Mouse (Mus musculus) intestine, embryonic 15.5 days (tissue): ENCODE measurements at regions not wholly inside any gene's neighbourhood (a gene's known extent, or its start where the extent isn't known, plus 50 kb on each side); places are given as distances from the start of the nearest gene placed in this dataset.

Experiments used
- ATAC-seq: fragments of 200-750 bp; cut with Nextera tagmentation; 2 replicates; pipeline ENCODE4 v1.8.0; 2017; ENCODE audit warnings: moderate TSS enrichment, moderate library complexity
- H3K27ac ChIP-seq: fragments of 300-500 bp; sonication (generic); 2 replicates; pipeline ENCODE4 v1.5.1; 2015; ENCODE audit warnings: mild to moderate bottlenecking, inconsistent platforms
- H3K27me3 ChIP-seq: fragments of 300-500 bp; sonication (generic); replicated peaks from 2 replicates; pipeline ENCODE4 v1.6.1; 2015; ENCODE audit warnings: inconsistent platforms
- H3K36me3 ChIP-seq: fragments of 300-500 bp; sonication (generic); 2 replicates; pipeline ENCODE4 v1.6.1; 2015; ENCODE audit warnings: inconsistent platforms
- H3K4me1 ChIP-seq: fragments of 300-500 bp; sonication (generic); replicated peaks from 2 replicates; pipeline ENCODE4 v1.6.1; 2015; ENCODE audit warnings: inconsistent platforms
- H3K4me2 ChIP-seq: fragments of 300-500 bp; sonication (generic); replicated peaks from 2 replicates; pipeline ENCODE4 v1.6.1; 2015; ENCODE audit warnings: mild to moderate bottlenecking, inconsistent platforms
- H3K4me3 ChIP-seq: fragments of 300-500 bp; sonication (generic); replicated peaks from 2 replicates; pipeline ENCODE4 v1.5.1; 2015; ENCODE audit warnings: inconsistent platforms
- H3K9ac ChIP-seq: fragments of 300-500 bp; sonication (generic); 2 replicates; pipeline ENCODE4 v1.6.1; 2015; ENCODE audit warnings: inconsistent platforms
- H3K9me3 ChIP-seq: fragments of 300-500 bp; sonication (generic); 2 replicates; pipeline ENCODE4 v1.6.1; 2016; ENCODE audit warnings: inconsistent platforms
- WGBS: fragments of 180-500 bp; shearing (Covaris S2); methylation state at CpG from one replicate; pipeline ENCODE4 v1.1.7; 2015; 5-methylcytosine and 5-hydroxymethylcytosine counted together

GRCm38 (mm10) chr9:94377346-94378039 lies 160.4 kb downstream of the 1190002N15Rik start:
- H3K4me3 ChIP-seq: no peak overlapping the region
- no peak overlapping the region for H3K9ac ChIP-seq
- 76% methylated on average over 7 of the region's 7 CpGs for WGBS
- H3K4me1 ChIP-seq: no peaks in the 10 kb centered on the region
- H3K27ac ChIP-seq: no peak overlapping the region
- ATAC-seq: no peak
- H3K27me3 ChIP-seq: no peaks in the 10 kb centered on the region
- no peaks in the 10 kb centered on the region for H3K36me3 ChIP-seq
- no peak overlapping the region for H3K4me2 ChIP-seq
- no peaks in the 10 kb centered on the region for H3K9me3 ChIP-seq

DNA sequence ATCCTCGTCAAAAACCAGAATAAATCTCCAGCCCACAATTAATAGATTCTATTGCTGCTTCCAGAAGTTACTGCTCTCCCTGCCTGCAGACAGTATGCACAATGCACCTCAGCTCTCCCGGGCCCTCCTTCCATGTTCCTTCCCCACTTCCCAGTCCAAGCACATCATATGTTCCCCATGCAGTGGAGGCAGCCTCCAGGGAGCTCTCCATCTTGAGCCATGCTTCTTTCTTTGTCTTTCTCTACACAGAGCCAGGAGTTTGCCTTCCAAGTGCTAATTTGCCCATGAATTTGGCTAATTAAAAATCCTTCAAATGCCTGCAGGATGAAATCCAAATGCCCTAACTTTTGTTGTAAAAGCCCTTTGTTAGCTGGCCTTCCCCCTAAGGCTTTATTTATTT lies 166.9 kb downstream of the 1190002N15Rik start:
- no peak overlapping the region for H3K4me3 ChIP-seq
- H3K27me3 ChIP-seq: no peaks in the 10 kb centered on the region
- no peak overlapping the region for H3K9ac ChIP-seq
- WGBS: 80% methylated on average over 2 of the region's 2 CpGs
- ATAC-seq: no peak
- no peak overlapping the region for H3K27ac ChIP-seq
- H3K9me3 ChIP-seq: no peaks in the 10 kb centered on the region
- no peaks in the 10 kb centered on the region for H3K36me3 ChIP-seq
- H3K4me2 ChIP-seq: no peak overlapping the region
- no peaks in the 10 kb centered on the region for H3K4me1 ChIP-seq

GRCm38 (mm10) chr9:94368231-94368936 lies 169.5 kb downstream of the 1190002N15Rik start:
- WGBS: 81% methylated on average over 7 of the region's 7 CpGs

GRCm38 (mm10) chr9:94361877-94362697 lies 175.8 kb downstream of the 1190002N15Rik start:
- H3K9me3 ChIP-seq: no peaks in the 10 kb centered on the region
- no peak overlapping the region for H3K4me3 ChIP-seq
- ATAC-seq: no peak
- H3K27ac ChIP-seq: no peak overlapping the region
- WGBS: 73% methylated on average over 7 of the region's 7 CpGs
- H3K27me3 ChIP-seq: no peaks in the 10 kb centered on the region
- no peak overlapping the region for H3K4me2 ChIP-seq
- no peaks in the 10 kb centered on the region for H3K4me1 ChIP-seq
- no peak overlapping the region for H3K9ac ChIP-seq
- no peaks in the 10 kb centered on the region for H3K36me3 ChIP-seq

More at GRCm38 (mm10) chr9:94368231-94368936, 169.5 kb downstream of the 1190002N15Rik start:
- ATAC-seq: no peak
- no peaks in the 10 kb centered on the region for H3K27me3 ChIP-seq
- H3K4me2 ChIP-seq: no peak overlapping the region
- no peaks in the 10 kb centered on the region for H3K4me1 ChIP-seq
- no peaks in the 10 kb centered on the region for H3K9me3 ChIP-seq
- no peak overlapping the region for H3K27ac ChIP-seq
- no peak overlapping the region for H3K4me3 ChIP-seq
- no peak overlapping the region for H3K9ac ChIP-seq
- no peaks in the 10 kb centered on the region for H3K36me3 ChIP-seq

DNA sequence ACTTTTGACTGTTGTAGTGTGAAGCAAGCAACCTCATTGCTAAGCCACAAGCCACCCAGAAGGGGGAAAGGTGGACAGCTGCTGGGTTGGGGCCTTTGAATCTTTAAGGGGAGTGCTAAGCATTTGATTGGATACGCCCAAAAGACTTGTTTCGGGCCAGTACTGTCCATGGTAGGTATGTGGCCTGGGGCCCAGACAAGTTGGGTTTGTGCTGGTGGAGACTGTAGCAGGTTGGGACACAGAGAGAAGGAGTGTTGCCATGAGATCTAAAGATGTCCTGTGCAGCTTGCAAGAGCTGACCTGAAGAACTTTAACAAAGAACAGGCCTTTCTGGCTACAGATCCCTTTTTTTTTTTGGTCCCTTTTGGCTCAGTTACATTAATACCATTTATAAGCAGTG lies 176.9 kb downstream of the 1190002N15Rik start:
- Histone ChIP-seq H3K9ac (no peak overlapping the region), H3K27me3 (no peaks in the 10 kb centered on the region), H3K4me3 (no peak overlapping the region), H3K9me3 (no peaks in the 10 kb centered on the region), H3K4me1 (no peaks in the 10 kb centered on the region), H3K4me2 (no peak overlapping the region), H3K36me3 (no peaks in the 10 kb centered on the region), H3K27ac (no peak overlapping the region)
- 88% methylated on average over 2 of the region's 2 CpGs for WGBS
- no peak for ATAC-seq

GRCm38 (mm10) chr9:94358150-94358549 lies 179.7 kb downstream of the 1190002N15Rik start:
- no peak for ATAC-seq
- H3K36me3 ChIP-seq: no peaks in the 10 kb centered on the region
- no peaks in the 10 kb centered on the region for H3K9me3 ChIP-seq
- no peaks in the 10 kb centered on the region for H3K27me3 ChIP-seq
- H3K4me2 ChIP-seq: no peak overlapping the region
- H3K4me3 ChIP-seq: no peak overlapping the region
- WGBS: 81% methylated on average over 2 of the region's 2 CpGs
- no peaks in the 10 kb centered on the region for H3K4me1 ChIP-seq
- H3K9ac ChIP-seq: no peak overlapping the region
- no peak overlapping the region for H3K27ac ChIP-seq

DNA sequence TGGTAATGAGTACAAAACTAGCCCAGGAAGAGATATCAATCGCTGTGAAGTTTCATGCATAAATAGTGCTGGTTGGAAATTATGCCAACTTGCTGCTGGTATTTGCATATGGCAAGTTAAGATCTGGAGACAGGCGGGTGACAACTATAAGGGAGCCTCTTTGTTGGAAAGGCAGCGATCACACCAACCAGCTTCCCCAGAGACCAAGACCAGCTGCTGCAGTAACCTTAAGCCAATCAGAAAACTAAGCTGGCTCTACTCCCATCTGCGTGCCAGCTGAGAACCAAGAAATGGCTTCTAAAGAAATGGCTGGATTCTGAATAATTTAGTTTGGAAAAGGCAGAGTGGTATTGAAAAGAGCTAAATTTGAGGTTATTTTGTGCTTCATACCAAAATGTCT lies 195.9 kb downstream of the 1190002N15Rik start:
- Histone ChIP-seq H3K4me3 (no peak overlapping the region), H3K4me2 (no peak overlapping the region), H3K4me1 (no peaks in the 10 kb centered on the region), H3K36me3 (no peaks in the 10 kb centered on the region), H3K27me3 (no peaks in the 10 kb centered on the region), H3K9me3 (no peaks in the 10 kb centered on the region), H3K27ac (no peak overlapping the region), H3K9ac (no peak overlapping the region)
- no peak for ATAC-seq
- WGBS: 86% methylated on average over 4 of the region's 4 CpGs

DNA sequence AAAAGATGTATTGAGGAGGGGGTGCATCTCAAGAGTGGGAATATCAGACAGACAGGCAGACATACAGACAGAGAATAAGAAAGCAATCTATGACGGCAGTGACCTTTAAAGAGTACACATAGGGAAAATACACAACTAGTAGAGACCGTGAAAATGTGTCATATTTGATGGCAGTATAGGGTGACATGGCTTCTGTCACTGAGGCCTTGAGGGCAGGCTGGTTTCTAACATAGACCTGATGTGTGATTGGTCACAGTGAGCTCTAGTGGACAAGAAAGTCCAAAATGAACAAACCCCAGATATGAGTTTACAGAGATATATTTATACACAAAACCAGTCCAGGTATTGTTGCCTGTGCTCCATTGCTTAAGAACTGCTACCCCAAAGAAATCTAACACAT lies 196.3 kb downstream of the 1190002N15Rik start:
- Histone ChIP-seq H3K27me3 (no peaks in the 10 kb centered on the region), H3K27ac (no peak overlapping the region), H3K4me3 (no peak overlapping the region), H3K9me3 (no peaks in the 10 kb centered on the region), H3K4me1 (no peaks in the 10 kb centered on the region), H3K9ac (no peak overlapping the region), H3K4me2 (no peak overlapping the region), H3K36me3 (no peaks in the 10 kb centered on the region)
- no peak for ATAC-seq
- 85% methylated on average over 2 of the region's 2 CpGs for WGBS

GRCm38 (mm10) chr9:94333450-94333849 lies 204.4 kb downstream of the 1190002N15Rik start:
- Histone ChIP-seq H3K27me3 (no peaks in the 10 kb centered on the region), H3K9me3 (no peaks in the 10 kb centered on the region), H3K4me2 (no peak overlapping the region), H3K4me3 (no peak overlapping the region), H3K9ac (no peak overlapping the region), H3K4me1 (no peaks in the 10 kb centered on the region), H3K36me3 (no peaks in the 10 kb centered on the region), H3K27ac (no peak overlapping the region)
- no peak for ATAC-seq
- 54% methylated on average over 5 of the region's 5 CpGs for WGBS

GRCm38 (mm10) chr9:94323011-94323410 lies 214.9 kb downstream of the 1190002N15Rik start:
- Histone ChIP-seq H3K4me2 (no peak overlapping the region), H3K9me3 (no peaks in the 10 kb centered on the region), H3K27me3 (no peaks in the 10 kb centered on the region), H3K4me3 (no peak overlapping the region), H3K4me1 (no peaks in the 10 kb centered on the region), H3K9ac (no peak overlapping the region), H3K36me3 (no peaks in the 10 kb centered on the region), H3K27ac (no peak overlapping the region)
- ATAC-seq: no peak
- WGBS: 88% methylated on average over 3 of the region's 3 CpGs

DNA sequence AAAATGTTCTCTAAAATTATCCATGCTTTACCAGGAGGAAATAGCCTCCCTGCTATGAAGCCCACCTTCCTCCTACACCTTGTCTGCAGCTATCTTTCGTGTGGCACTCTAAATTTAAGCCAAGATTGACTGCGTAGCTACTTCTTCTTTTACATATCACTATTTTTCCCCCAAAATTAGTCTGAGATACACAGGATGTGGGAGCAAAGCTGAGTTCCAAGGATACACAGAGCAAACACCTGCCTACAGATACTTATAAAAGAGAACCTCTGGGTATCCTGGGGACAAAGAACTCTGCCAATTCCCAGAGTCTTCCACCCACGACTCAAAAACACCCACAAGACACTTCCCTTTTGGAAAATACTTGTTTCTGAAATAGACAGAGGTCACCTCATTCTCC lies 235.3 kb downstream of the 1190002N15Rik start:
- H3K36me3 ChIP-seq: no peaks in the 10 kb centered on the region
- no peaks in the 10 kb centered on the region for H3K9me3 ChIP-seq
- no peak overlapping the region for H3K4me2 ChIP-seq
- no peak overlapping the region for H3K9ac ChIP-seq
- 75% methylated on average over 3 of the region's 3 CpGs for WGBS
- no peak overlapping the region for H3K4me3 ChIP-seq
- no peak for ATAC-seq
- H3K27me3 ChIP-seq: no peaks in the 10 kb centered on the region
- no peaks in the 10 kb centered on the region for H3K4me1 ChIP-seq
- H3K27ac ChIP-seq: no peak overlapping the region

DNA sequence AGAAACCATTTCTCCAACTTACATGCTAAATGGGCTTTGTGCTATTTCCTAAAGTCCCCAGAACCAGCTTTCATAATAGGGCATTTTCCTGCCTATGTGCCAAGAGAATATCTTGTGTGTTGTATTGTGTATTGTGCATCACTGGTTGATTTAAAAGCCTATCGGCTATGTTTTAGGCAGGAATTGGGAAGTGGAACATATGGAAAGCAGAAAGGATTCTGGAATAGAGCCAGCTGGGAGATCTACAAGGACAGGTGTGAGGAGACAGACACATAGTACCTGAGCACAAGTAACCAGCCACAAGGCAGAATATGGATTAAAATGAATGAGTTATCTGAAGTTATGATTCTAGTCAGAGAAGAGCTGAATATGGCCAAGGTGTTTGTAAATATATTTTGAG lies 236.0 kb downstream of the 1190002N15Rik start:
- Histone ChIP-seq H3K27ac (no peak overlapping the region), H3K9me3 (no peaks in the 10 kb centered on the region), H3K9ac (no peak overlapping the region)

More for the DNA sequence above, 236.0 kb downstream of the 1190002N15Rik start:
- H3K36me3 ChIP-seq: no peaks in the 10 kb centered on the region
- WGBS: 79% methylated on average over 1 of the region's 1 CpGs
- H3K4me2 ChIP-seq: no peak overlapping the region
- H3K27me3 ChIP-seq: no peaks in the 10 kb centered on the region
- no peak overlapping the region for H3K4me3 ChIP-seq
- no peak for ATAC-seq
- H3K4me1 ChIP-seq: no peaks in the 10 kb centered on the region
